Comparison of ENCODE assay signal across 28 mouse cellular contexts in genomic region chr19:23535700-23536099, GRCm38 (mm10).
"Had no signal": no experiment of that assay in that cellular context is flagged by ENCODE, and none has a peak within 500 bp of the region (broad histone marks: within the 10 kb centered on the region; RNA-seq: fewer than 3 reads in every experiment).

No protein-coding gene starts in this region.

- ATAC-seq: forebrain, embryonic 13.5 days; forebrain, embryonic 14.5 days; forebrain, embryonic 15.5 days; forebrain, embryonic 16.5 days had no signal

- H3K4me3 ChIP-seq: embryonic facial prominence, embryonic 10.5 days; embryonic facial prominence, embryonic 12.5 days; embryonic facial prominence, embryonic 13.5 days; embryonic facial prominence, embryonic 15.5 days; erythroblast, embryonic 14.5 days; forebrain, embryonic 10.5 days; forebrain, embryonic 12.5 days; forebrain, embryonic 13.5 days; forebrain, embryonic 15.5 days; gastrocnemius, adult 2 months; heart, adult 2 months had no signal

- H3K9ac ChIP-seq: embryonic facial prominence, embryonic 12.5 days; embryonic facial prominence, embryonic 13.5 days; embryonic facial prominence, embryonic 15.5 days; forebrain, embryonic 12.5 days; forebrain, embryonic 13.5 days; forebrain, embryonic 15.5 days had no signal

- DNase-seq: cerebellum, adult 2 months; cerebellum, adult 8-10 months; cerebellum, adult 9-10 months; cerebellum, adult 9-11 months; cerebellum, postnatal 10 days; cerebellum, postnatal 14 days; cerebellum, postnatal 25 days; cerebellum, postnatal 36 days; embryo, embryonic 11 days; gastrocnemius, adult 2 months; gastrocnemius, postnatal 10 days; gastrocnemius, postnatal 14 days; gastrocnemius, postnatal 25 days; gastrocnemius, postnatal 36 days; heart, adult 11 months; heart, adult 18-20 months; heart, adult 2 months had no signal

- H3K27ac ChIP-seq: embryonic facial prominence, embryonic 10.5 days; embryonic facial prominence, embryonic 12.5 days; embryonic facial prominence, embryonic 13.5 days; embryonic facial prominence, embryonic 15.5 days; forebrain, embryonic 10.5 days; forebrain, embryonic 12.5 days; forebrain, embryonic 13.5 days; forebrain, embryonic 15.5 days; gastrocnemius, adult 2 months; heart, adult 2 months had no signal

- H3K4me2 ChIP-seq: embryonic facial prominence, embryonic 12.5 days; embryonic facial prominence, embryonic 13.5 days; embryonic facial prominence, embryonic 15.5 days; forebrain, embryonic 12.5 days; forebrain, embryonic 13.5 days; forebrain, embryonic 15.5 days had no signal

- H3K36me3 ChIP-seq: embryonic facial prominence, embryonic 10.5 days; embryonic facial prominence, embryonic 12.5 days; embryonic facial prominence, embryonic 13.5 days; embryonic facial prominence, embryonic 15.5 days; forebrain, embryonic 10.5 days; forebrain, embryonic 12.5 days; forebrain, embryonic 15.5 days had no signal

- H3K27me3 ChIP-seq: embryonic facial prominence, embryonic 12.5 days; embryonic facial prominence, embryonic 13.5 days; embryonic facial prominence, embryonic 15.5 days; forebrain, embryonic 12.5 days; forebrain, embryonic 13.5 days; forebrain, embryonic 15.5 days had no signal

- H3K4me1 ChIP-seq: embryonic facial prominence, embryonic 10.5 days; embryonic facial prominence, embryonic 12.5 days; embryonic facial prominence, embryonic 13.5 days; embryonic facial prominence, embryonic 15.5 days; forebrain, embryonic 12.5 days had no signal

- H3K9me3 ChIP-seq: embryonic facial prominence, embryonic 10.5 days; embryonic facial prominence, embryonic 12.5 days; embryonic facial prominence, embryonic 13.5 days; embryonic facial prominence, embryonic 15.5 days; forebrain, embryonic 10.5 days; forebrain, embryonic 12.5 days; forebrain, embryonic 13.5 days; forebrain, embryonic 15.5 days had no signal
